Mouse (Mus musculus) common myeloid progenitor, adult 5-6 weeks (primary cell): Measurements from ENCODE around the gene Gas2l3. TPM values are rescaled to one million over a fixed set of nuclear protein-coding genes. Genes with fewer than 3 reads are reported as not detected.

Experiments
- ATAC-seq: replicated peaks from 2 replicates; pipeline ENCODE4 v1.8.0; 2016; ENCODE audit warnings: low read depth, mild to moderate bottlenecking, moderate TSS enrichment, inconsistent platforms; ENCODE audit not compliant: poor library complexity, severe bottlenecking
- total RNA-seq: library from RNA; stranded (forward); fragments of 200-1000, 187-1606 nt; gene quantifications from 2 replicates; pipeline ENCODE4 v1.2.3, GENCODE M21; 2017

Gene Gas2l3
- total RNA-seq, 1 experiment from 2014 or later: 25.9 TPM

DNA sequence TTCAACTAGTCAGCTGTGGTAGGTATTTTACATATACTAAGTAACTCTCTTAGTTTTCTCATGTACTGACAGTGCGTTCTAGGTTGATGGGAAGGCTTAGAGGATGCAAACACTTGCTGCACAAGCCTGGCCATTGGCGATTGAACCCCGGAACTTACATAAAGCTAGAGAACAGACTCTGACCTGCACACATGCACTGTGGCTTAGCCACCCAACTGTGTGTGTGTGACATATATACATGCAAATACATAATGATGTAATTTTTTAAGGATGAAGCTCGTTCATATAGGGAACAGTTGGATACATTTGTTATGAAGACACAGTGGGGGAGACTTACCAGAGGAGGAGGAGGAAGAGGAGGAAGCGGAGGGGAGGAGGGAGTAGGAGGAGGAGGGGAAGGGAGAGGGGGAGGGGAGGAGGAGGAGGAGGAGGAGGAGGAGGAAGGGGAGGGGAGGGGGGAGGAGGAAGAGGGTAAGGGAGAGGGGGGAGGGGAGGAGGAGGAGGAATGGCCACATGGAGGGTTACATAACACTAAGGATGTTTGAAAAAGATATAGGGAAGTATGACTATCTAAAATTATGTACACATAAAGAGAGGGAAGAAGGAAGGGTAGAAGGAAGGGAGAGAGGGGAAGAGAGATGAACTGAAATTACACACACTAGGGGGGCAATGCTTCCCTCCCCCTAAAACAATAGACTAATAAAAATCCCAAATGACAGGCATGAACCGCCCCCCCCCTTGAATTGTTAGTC lies 36.9 kb downstream of the Gas2l3 start:
- ATAC-seq: peak; percentile 66

- no peak for ATAC-seq
These were observed 38.8 kb downstream of the Gas2l3 start for GRCm38 (mm10) chr10:89404936-89405335.

GRCm38 (mm10) chr10:89400674-89401336 lies 43.0 kb downstream of the Gas2l3 start:
- no peak for ATAC-seq

GRCm38 (mm10) chr10:89395823-89396222 lies 47.9 kb downstream of the Gas2l3 start:
- ATAC-seq: peak; percentile 95

DNA sequence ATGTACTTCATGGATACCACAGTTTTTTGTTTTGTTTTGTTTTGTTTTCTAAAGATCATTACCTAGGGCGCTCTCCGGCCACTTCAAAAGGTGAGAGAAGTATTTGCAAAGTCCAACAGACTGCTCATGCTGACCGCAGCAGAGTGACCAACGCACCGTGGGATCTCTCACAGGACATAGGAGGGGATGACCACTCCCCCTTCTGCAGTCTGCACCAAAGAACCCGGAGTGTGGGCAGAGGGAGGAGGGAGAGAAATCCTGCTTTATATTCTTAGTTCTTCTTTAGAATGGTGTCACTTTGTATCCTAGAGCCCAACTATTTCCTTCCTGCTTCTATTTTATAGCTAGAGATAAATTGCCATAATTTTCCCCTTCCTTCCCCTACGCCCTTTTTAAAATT lies 48.4 kb downstream of the Gas2l3 start:
- peak; percentile 54 for ATAC-seq

GRCm38 (mm10) chr10:89392687-89393086 lies 51.1 kb downstream of the Gas2l3 start:
- no peak for ATAC-seq

DNA sequence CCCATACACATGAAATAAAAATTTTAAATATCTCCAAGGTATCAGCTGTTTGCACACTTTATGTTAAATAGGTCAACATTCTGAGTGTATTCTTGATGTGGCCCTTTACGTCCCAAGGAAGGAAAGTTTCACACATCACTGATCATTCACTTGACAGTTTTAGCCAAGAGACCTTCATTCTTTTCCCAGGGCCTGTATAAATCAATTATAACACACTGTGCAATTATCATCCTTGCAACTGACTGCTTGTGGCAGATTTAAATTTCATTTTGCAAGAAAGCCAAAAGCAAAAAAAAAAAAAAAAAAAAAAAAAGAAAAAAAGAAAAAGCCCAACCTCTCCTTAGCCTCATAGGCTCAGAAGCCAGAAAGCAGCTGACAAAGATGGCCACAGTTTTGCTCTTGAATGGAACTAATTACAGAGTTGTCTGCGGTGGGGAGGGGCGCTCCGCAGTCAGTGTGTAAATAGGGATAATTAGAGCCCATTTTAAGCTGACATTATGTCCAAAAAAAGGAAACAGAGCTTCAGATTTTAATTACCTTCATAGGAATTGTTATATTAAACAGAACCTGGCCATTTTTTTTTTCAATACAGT lies 52.1 kb downstream of the Gas2l3 start:
- no peak for ATAC-seq

DNA sequence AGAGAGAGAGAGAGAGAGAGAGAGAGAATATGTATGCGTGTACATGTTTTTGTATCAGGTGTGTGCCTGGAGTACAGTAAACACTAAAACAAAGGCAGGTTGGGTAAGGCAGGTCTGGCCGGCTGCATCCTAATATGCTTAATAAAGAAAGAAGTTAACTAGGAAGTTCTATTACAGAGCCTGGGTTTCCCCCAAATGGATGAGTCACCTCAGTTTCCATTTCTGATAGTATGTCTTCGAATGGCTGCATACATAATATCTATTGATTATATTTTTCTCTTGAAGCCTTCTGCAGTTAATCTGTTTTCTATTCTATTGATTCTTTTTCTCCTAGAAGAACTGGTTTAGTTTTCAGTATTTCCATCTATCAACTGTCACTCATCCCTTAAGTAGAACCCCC lies 57.3 kb downstream of the Gas2l3 start:
- no peak for ATAC-seq

DNA sequence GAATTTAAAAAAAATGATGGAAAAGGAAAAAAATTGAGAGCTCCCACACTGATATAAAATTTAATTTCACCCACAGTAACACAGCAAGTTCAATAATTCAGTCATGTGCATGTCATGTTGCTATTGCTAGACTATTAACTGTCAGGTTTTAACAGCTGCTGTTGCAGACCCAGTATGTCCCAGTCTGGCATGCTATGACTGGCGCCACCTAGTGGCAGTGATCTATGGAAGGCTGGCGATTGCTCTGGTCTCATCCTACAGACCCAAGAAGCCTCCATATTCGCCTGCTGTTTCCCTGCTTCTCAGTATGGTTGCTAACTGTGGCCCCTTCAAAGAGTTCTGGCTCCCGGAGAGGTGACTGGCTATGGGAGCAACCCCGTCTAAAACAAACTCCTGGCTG lies 60.3 kb downstream of the Gas2l3 start:
- ATAC-seq: peak; percentile 98

DNA sequence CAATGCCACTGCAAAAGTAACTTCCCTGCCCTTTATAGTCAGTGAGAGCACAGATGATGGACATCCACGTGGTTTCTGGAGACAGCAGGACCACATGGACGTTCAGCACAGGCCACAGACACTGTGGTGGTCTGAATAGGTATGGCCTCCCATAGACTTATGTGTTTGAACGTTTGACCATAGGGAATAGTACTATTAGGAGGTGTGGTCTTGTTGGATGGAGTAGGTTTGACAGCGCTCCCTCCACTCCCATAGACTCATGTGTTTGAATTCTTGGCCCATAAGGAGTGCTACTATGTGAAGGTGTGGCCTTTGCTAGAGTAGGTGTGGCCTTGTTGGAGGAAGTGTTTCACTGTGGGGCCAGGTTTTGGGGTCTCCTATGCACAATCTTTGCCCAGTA lies 66.0 kb downstream of the Gas2l3 start:
- no peak for ATAC-seq

GRCm38 (mm10) chr10:89370051-89370450 lies 73.7 kb downstream of the Gas2l3 start:
- ATAC-seq: no peak

GRCm38 (mm10) chr10:89358933-89359332 lies 84.8 kb downstream of the Gas2l3 start:
- ATAC-seq: 0 out of 2 replicates have a peak, but pooled peaks have one; percentile 36

Other genes with a start within 250 kb of the Gas2l3 start
- gene Ano4, start 99.2 kb downstream of the Gas2l3 start, total RNA-seq: 8.8 TPM in 1 of 2 replicates, not detected in the other
- gene Nr1h4, start 89.6 kb upstream of the Gas2l3 start, total RNA-seq: not detected in 2 replicates
- not detected in 2 replicates for gene Slc17a8, start 177.3 kb upstream of the Gas2l3 start, total RNA-seq
- gene Scyl2, start 242.3 kb upstream of the Gas2l3 start, total RNA-seq: 30.4 and 36.7 TPM in 2 replicates